Mouse (Mus musculus): ENCODE measurements around the gene Msi2.

DNA sequence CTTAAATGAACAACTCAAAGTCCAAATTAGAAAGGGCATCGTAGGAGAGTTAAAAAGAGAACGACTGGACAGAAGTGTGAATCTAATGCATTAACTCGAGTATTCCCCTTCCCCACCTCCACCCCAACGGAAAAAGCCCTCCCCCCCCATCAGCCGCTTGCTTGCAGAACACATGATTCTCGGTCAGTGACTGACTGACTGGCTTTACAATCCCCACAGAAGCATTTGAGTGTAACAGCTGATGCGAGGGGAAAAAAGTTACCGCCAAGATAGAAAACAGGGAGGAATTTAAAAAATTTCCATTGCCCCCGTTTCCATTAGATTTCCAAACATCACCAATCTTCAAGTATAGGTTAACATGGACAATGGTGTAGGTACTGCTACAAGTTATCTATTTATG, 4.8 kb downstream of the Msi2 start:
- TF ChIP-seq CTCF (IDR thresholded peaks at IDR 0.05; ENCODE audit: control insufficient read depth, insufficient read depth, low read length) (no peak), POLR2A (IDR thresholded peaks at IDR 0.05; ENCODE audit: borderline replicate concordance, control insufficient read depth, low read depth, low read length) (no peak)
